Mouse (Mus musculus): ENCODE data around the gene Gm21762.
"Not testable (repeated sequence)": the region's sequence is repeated elsewhere in the genome, so short reads cannot be mapped to it uniquely, and the experiment has no call there.

The Gm21762 gene

GRCm38 (mm10) chr13:120215847-120216246 lies at the start of gene Gm21762:
TSS of gene Gm21762 (minus strand) at chr13:120215947.
- DNase-seq (ENCODE audit: low read depth, low spot score), result not testable (repeated sequence)

DNA sequence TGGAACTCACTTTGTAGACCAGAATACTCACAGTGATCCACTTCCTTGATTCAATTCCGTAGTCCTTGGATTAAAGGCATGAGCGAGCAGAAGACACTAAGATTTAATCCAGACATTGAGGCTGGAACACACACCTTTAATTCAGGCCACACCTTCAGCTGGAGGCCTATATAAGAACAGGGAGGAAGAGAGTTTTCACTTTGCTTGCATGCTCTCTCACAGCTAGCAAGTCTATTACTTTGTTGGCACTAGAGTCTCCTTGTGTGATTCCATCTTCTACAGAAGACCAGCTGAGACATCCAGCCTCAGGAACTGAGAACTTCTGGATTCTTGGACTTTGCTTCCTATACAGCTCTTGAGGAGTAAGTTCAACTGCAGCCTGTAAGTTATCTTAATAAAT lies 47.1 kb upstream of the Gm21762 start, which contains the start of gene AF067061:
AF067061 (plus strand) TSS at position 245 of the 400 bp plus-strand sequence.
- not testable (repeated sequence) for DNase-seq (ENCODE audit: low read depth, low spot score)

DNA sequence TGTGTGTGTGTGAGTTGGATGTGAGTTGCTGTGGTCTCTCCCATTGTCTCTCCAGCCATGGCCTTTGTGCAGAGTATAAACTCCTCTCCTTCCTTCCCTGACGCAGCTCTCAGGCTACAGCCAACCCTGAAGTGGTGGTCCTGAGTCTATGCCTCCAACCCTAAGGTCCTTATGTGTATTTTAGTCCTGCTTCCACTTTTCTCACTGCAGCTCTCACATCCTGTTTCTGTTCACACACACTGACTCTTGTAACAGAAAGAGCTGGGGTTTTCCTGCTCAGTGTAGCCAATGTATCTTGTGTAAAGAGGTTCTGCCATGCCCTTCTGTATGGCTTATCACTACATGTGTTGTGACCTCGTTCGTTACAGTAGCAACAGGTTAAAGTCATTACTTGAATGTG lies 44.0 kb upstream of the Gm21762 start:
- not testable (repeated sequence) for DNase-seq (ENCODE audit: low read depth, low spot score)

- peak; percentile 1 for DNase-seq (ENCODE audit: low read depth, low spot score)
Measured at GRCm38 (mm10) chr13:120258817-120259658, 43.3 kb upstream of the Gm21762 start.

DNA sequence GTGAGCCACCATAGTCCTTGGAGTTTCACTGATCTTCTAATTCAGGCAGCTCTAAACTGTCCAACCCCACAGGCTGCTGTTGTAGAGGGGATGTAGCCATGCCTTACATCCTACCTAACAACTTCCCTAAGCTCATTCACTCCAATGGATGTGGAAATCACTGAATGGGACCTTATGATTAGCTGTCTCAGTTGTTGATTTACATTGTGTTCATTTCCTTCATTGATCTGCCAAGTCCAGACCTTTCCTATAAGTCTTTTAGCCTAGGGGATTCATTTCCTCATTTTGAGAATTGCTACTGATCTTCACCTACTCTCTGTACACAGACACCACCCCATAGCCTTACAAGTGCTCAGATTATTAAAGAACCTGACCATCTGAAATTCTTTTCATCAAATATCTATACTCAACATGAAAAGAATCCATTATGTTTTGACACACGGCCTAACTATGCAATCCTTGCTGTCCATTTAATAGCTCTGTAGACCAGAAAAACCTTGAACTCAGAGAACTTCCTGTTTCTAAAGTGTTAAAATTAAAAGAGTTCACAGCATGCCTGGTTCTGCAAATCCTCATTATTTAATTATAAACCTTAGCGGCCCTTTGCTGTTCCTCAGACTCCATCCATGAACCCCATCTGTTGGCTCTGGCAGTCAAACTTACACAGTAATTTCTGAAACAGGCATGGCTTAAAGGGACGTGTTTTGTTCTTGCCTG lies 35.6 kb upstream of the Gm21762 start:
- not testable (repeated sequence) for DNase-seq (ENCODE audit: low read depth, low spot score)

DNA sequence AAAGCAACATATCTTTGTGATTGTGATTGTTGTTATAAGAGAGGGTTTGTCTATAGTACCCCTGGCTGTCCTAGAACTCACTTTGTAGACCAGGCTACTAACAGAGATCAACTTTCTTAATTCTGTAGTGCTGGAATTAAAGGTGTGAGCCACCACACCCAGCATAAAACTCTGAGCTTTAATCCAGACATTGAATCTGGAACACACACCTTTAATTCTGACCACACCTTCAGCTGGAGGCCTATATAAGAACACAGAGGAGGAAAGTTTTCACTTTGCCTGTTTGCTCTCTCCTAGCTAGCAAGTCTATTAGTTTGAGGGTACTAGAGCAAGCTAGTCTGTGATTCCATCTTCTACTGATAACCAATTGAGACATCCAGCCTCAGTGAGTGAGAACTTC lies 23.1 kb upstream of the Gm21762 start, which contains the start of gene Gm21731:
Gm21731 (plus strand) TSS at position 301 of the 400 bp plus-strand sequence.
- DNase-seq (ENCODE audit: low read depth, low spot score), result not testable (repeated sequence)

DNA sequence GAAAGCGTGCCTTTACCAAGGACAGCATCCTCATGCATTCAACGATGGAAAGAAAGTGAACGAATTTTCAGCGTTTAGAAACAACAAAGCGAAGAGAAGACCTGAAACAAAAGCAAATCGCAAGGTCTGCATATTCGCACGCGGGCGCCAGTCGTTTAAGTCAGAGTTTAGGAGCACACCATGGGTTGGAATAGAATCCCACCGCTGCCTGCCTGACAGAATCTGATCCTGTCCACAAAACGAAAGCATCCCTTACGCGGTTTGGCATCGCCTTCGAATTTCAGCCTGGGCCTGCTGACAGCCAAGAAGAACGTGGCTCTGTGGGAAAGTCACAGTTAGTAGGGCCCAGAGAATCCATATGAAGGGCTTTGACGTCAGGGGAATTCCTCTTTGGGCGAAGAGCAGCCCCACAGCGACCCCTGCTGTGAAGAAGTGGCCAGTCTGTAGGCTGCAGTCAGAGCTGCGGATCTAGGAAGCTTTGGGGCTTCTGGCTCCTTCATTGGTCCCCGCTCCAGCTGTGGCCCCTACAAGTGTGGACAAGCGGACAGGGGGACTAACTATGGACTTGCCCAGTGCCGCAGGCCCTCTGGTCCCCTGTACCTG lies 16.8 kb upstream of the Gm21762 start:
- DNase-seq (ENCODE audit: low read depth, low spot score), result not testable (repeated sequence)

DNA sequence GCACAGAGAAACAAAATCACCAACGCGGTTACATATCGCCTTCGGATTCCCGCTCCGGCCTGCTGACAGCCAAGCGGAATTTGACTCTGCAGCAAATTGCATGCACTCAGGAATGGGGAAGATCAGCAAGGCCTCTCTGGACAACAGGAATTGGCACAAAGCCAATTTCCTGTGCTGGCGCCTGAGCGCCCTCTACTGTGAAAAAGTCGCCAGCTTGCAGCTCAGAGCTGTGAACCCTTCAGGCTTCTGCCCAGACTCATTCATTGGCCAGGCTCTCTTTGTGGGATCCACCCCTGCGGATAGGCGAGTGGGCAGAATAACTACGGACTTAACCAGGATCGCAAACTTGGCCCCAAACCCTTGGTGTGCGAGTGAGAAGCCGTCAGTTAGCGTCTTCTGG lies 16.1 kb upstream of the Gm21762 start:
- DNase-seq (ENCODE audit: low read depth, low spot score), result not testable (repeated sequence)

GRCm38 (mm10) chr13:120223012-120223659 lies 7.4 kb upstream of the Gm21762 start:
- not testable (repeated sequence) for DNase-seq (ENCODE audit: low read depth, low spot score)

- DNase-seq (ENCODE audit: low read depth, low spot score), result not testable (repeated sequence)
Measured at GRCm38 (mm10) chr13:120220922-120221321, 5.2 kb upstream of the Gm21762 start.

DNA sequence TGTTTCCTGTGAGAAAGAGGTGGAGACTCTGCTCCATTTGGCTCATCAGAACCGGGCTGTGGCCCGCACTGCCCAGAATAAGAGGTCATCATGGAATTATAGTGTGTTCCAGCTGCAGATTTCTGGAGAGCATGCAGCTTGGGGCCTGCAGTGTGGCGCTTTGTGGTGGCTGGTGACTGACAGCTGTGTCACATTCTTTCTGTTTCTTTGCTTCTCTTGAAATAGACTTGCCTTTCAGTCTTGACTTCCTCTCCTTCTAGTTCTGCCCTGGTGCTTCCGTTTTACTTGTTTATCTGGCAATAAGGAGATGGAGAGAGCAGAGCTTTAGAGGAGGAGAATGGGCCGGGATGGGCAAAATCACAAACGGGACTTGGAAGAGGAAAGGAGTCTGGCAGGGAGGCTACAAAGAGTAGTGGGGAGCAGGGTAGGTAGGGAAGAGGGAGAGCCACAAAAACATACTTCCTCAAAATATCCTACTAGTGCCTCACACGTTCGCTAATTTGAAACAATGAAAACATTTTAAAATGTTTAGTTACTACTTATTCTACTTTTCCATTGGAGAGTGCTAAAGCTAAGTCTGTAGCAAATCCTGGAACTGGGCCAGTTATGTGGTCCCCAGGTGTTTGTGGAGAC lies 19.4 kb downstream of the Gm21762 start:
- DNase-seq (ENCODE audit: low read depth, low spot score), result not testable (repeated sequence)

- not testable (repeated sequence) for DNase-seq (ENCODE audit: low read depth, low spot score)
Measured at GRCm38 (mm10) chr13:120172133-120172532, 43.6 kb downstream of the Gm21762 start, which contains the start of gene Gm21818. TSS of gene Gm21818 (plus strand) at chr13:120172433.

GRCm38 (mm10) chr13:120168301-120168700 lies 47.4 kb downstream of the Gm21762 start:
- DNase-seq (ENCODE audit: low read depth, low spot score), result not testable (repeated sequence)
